Mouse (Mus musculus) T-helper 17 cell (primary cell): ENCODE results near the gene Rapgef1.
"Not testable (repeated sequence)": the region's sequence is repeated elsewhere in the genome, so short reads cannot be mapped to it uniquely, and the experiment has no call there.

Experiments used
- in situ Hi-C, 2 experiments: fragments of 300-600 bp; cut with MboI, MseI; formaldehyde crosslinking; loops; 1 replicate in 1 of 2; 2 replicates in 1 of 2; pipeline ENCODE4 v1.15.1; 2025; ENCODE audit warnings: high pct_unique_total_duplicates in 2 of 2

Rapgef1 gene

GRCm38 (mm10) chr2:29692192-29692591, 72.7 kb downstream of the Rapgef1 start:
- in situ Hi-C loops = no loop called here

- in situ Hi-C loops = no loop called here
Measured at GRCm38 (mm10) chr2:29696207-29696800, 76.8 kb downstream of the Rapgef1 start.

GRCm38 (mm10) chr2:29698421-29699290, 79.1 kb downstream of the Rapgef1 start:
- in situ Hi-C loops = no loop called here

- in situ Hi-C loops = no loop called here
Measured at GRCm38 (mm10) chr2:29700898-29701297, 81.4 kb downstream of the Rapgef1 start.

- in situ Hi-C loops = no loop called here
Measured at GRCm38 (mm10) chr2:29701393-29701792, 81.9 kb downstream of the Rapgef1 start.

- in situ Hi-C loops = no loop called here
Measured at GRCm38 (mm10) chr2:29702189-29702588, 82.7 kb downstream of the Rapgef1 start.

- in situ Hi-C loops = no loop called here
Measured at GRCm38 (mm10) chr2:29703104-29704081, 83.9 kb downstream of the Rapgef1 start.

- in situ Hi-C loops = no loop called here
Measured at GRCm38 (mm10) chr2:29705493-29705892, 86.0 kb downstream of the Rapgef1 start.

- in situ Hi-C loops = no loop called here
Measured at GRCm38 (mm10) chr2:29706726-29707620, 87.5 kb downstream of the Rapgef1 start.

- in situ Hi-C loops = no loop called here
Measured at GRCm38 (mm10) chr2:29707731-29708130, 88.2 kb downstream of the Rapgef1 start.

- in situ Hi-C loops = not testable (repeated sequence)
Measured at GRCm38 (mm10) chr2:29708209-29708608, 88.7 kb downstream of the Rapgef1 start.

- in situ Hi-C loops = no loop called here
Measured at GRCm38 (mm10) chr2:29711038-29711437, 91.5 kb downstream of the Rapgef1 start.

GRCm38 (mm10) chr2:29711877-29712276, 92.4 kb downstream of the Rapgef1 start:
- in situ Hi-C loops = no loop called here

- in situ Hi-C loops = no loop called here
Measured at GRCm38 (mm10) chr2:29713501-29713900, 94.0 kb downstream of the Rapgef1 start.

GRCm38 (mm10) chr2:29714127-29714526, 94.6 kb downstream of the Rapgef1 start:
- in situ Hi-C loops = no loop called here

GRCm38 (mm10) chr2:29716143-29716542, 96.6 kb downstream of the Rapgef1 start:
- in situ Hi-C loops = no loop called here

GRCm38 (mm10) chr2:29716691-29717090, 97.2 kb downstream of the Rapgef1 start:
- in situ Hi-C loops = no loop called here

- in situ Hi-C loops = no loop called here
Measured at GRCm38 (mm10) chr2:29718581-29718980, 99.1 kb downstream of the Rapgef1 start.

GRCm38 (mm10) chr2:29723132-29723531, 103.6 kb downstream of the Rapgef1 start:
- in situ Hi-C loops = no loop called here

GRCm38 (mm10) chr2:29724664-29725365, 105.3 kb downstream of the Rapgef1 start:
- in situ Hi-C loops = no loop called here
